Mouse (Mus musculus) kidney, postnatal 0 days (tissue): ENCODE data around the gene Pla2g3. TPM values are rescaled to one million over a fixed set of nuclear protein-coding genes. Genes with fewer than 3 reads are reported as not detected.

Experiments
- ATAC-seq: fragments of 200-750 bp; cut with Nextera tagmentation; replicated peaks from 2 replicates; pipeline ENCODE4 v1.8.0; 2017; ENCODE audit warnings: low read depth, moderate number of reproducible peaks, moderate TSS enrichment, moderate library complexity; ENCODE audit not compliant: low FRiP score
- DNase-seq: peaks from one replicate; pipeline ENCODE4 v3.0.0-alpha.2; 2016; ENCODE audit warnings: low spot score
- H3K27ac ChIP-seq: fragments of 300-500 bp; sonication (generic); 2 replicates; pipeline ENCODE4 v1.5.1; 2014; ENCODE audit warnings: mild to moderate bottlenecking
- H3K27me3 ChIP-seq: fragments of 300-500 bp; sonication (generic); 2 replicates; pipeline ENCODE4 v1.6.1; 2014; ENCODE audit warnings: low read length, mixed read lengths; ENCODE audit not compliant: insufficient read depth
- H3K36me3 ChIP-seq: fragments of 300-500 bp; sonication (generic); 2 replicates; pipeline ENCODE4 v1.6.1; 2014; ENCODE audit warnings: low read length, mixed read lengths; ENCODE audit not compliant: insufficient read depth
- H3K4me1 ChIP-seq: fragments of 300-500 bp; sonication (generic); replicated peaks from 2 replicates; pipeline ENCODE4 v1.6.1; 2014; ENCODE audit warnings: antibody characterized with exemption, low read length, mixed read lengths; ENCODE audit not compliant: insufficient read depth
- H3K4me2 ChIP-seq: fragments of 300-500 bp; sonication (generic); 2 replicates; pipeline ENCODE4 v1.6.1; 2014; ENCODE audit warnings: mild to moderate bottlenecking, low read length, moderate library complexity, mixed read lengths
- H3K4me3 ChIP-seq: fragments of 300-500 bp; sonication (generic); replicated peaks from 2 replicates; pipeline ENCODE4 v1.5.1; 2014; ENCODE audit warnings: low read depth, low read length
- H3K9ac ChIP-seq: fragments of 300-500 bp; sonication (generic); 2 replicates; pipeline ENCODE4 v1.6.1; 2014; ENCODE audit warnings: low read depth, low read length
- H3K9me3 ChIP-seq: fragments of 300-500 bp; sonication (generic); replicated peaks from 2 replicates; pipeline ENCODE4 v1.6.1; 2016; ENCODE audit warnings: low read length, inconsistent platforms, mixed read lengths
- CTCF ChIP-seq: IDR thresholded peaks from 2 replicates; pipeline ENCODE4 v1.5.1; 2016; ENCODE audit warnings: antibody characterized with exemption, low read depth, mild to moderate bottlenecking, moderate library complexity
- WGBS: fragments of 180-500 bp; shearing (Covaris S2); extraction: QIAGEN DNeasy Blood & Tissue Kit; methylation state at CpG from one replicate; pipeline ENCODE4 v1.1.7; 2014; 5-methylcytosine and 5-hydroxymethylcytosine counted together
- polyA plus RNA-seq: library from polyadenylated mRNA; unstranded; fragments of >200 nt; fragmentation: Nextera tagmentation; extraction: Ambion mirVana; gene quantifications from 2 replicates; pipeline ENCODE4 v1.2.1, GENCODE M21; 2015

Gene Pla2g3
- polyA plus RNA-seq, 1 experiment from 2014 or later = 0.25 TPM

DNA sequence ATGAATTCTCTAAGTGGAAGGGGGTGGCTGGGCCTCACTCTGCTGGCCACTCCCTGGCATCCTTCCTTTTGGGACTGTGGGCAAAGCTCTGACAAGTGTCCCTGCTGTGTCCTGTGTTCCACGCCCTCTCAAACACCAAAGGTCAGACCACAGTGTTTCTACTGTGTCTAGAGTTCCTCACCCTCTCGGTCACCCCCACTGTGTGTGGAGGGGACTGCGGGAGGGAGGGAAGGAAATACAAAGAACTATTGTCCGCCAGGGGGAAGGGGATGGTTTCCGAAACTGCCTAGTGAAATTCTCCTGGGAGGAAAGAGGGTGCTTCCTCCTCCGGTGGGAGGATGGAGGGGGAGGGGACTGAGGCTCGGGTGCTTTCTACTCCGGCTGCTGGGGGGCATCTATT lies 46.9 kb downstream of the Pla2g3 start:
- H3K36me3 ChIP-seq = peaks cover 37% of the 10 kb centered on the region
- H3K4me2 ChIP-seq = peak overlapping the region; percentile 62
- peak overlapping the region; percentile 93; the same call in 1 of the 2 replicates for H3K27ac ChIP-seq
- no peaks in the 10 kb centered on the region for H3K27me3 ChIP-seq
- H3K4me3 ChIP-seq = peak overlapping the region; percentile 31; the same call in 1 of the 2 replicates
- TF ChIP-seq CTCF = no peak
- WGBS = 14% methylated on average over 8 of the region's 8 CpGs
- H3K9me3 ChIP-seq = no peaks in the 10 kb centered on the region
- peaks cover 31% of the 10 kb centered on the region for H3K4me1 ChIP-seq
- no peak for DNase-seq
- peak overlapping the region; percentile 43 for H3K9ac ChIP-seq
- no peak for ATAC-seq

DNA sequence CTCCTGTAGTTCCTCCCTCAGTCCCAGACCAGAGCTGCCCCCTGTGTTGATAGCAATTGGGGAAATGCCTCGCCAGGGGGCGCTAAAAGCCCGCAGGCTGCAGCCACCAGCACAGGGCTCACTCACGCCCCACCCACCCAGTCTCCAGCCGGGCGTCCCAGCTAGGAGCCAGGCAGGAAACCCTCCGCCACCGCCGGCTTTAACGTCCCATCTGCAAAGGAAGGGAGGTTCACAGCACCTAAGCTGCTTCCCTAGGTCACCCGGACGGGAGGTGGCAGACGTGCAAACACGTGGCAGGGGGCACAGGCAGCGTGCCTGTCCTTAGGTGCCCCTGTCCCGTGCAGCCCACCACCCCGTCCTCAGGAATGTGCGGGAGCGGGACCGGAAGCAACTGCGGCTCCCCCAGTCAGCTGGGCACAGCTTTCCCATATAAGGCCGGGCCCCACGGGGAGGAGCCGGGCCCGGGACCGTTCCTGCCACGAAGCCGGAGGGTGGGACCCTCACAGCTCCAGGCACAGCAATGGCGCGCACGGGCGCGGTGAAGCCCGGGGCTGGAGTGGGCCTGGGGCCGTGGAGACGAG lies 47.4 kb downstream of the Pla2g3 start:
- Histone ChIP-seq H3K27me3 (no peaks in the 10 kb centered on the region), H3K9ac (peak overlapping the region; percentile 46), H3K9me3 (no peaks in the 10 kb centered on the region), H3K4me3 (peak overlapping the region; percentile 31), H3K4me1 (peaks cover 31% of the 10 kb centered on the region), H3K4me2 (peak overlapping the region; percentile 62), H3K36me3 (peaks cover 32% of the 10 kb centered on the region), H3K27ac (peak overlapping the region; percentile 93)
- ATAC-seq (peak; percentile 74), DNase-seq (peak; percentile 97)
- 1% methylated on average over 36 of the region's 36 CpGs for WGBS
- TF ChIP-seq CTCF = peak; percentile 95

DNA sequence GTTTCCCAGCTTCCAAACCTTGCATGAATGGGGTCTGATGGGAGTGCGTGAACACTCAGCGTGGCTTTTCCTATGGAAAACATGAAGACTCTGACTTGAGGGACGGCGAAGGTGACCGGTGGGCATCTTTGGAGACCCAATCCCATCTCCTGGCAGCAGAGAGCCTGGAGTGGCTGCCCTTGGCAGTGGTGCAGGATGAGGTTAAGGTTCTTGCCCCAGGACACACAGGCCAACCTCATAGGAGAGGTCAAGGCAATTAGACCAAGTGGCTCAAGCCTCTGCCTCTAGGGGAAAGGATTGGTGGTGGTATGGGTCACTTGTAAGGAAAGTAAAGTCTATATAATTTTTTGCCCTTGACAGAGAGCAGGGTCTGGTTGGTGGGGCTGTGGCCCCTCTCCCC lies 48.0 kb downstream of the Pla2g3 start:
- ATAC-seq (no peak), DNase-seq (no peak)
- H3K27me3 ChIP-seq = no peaks in the 10 kb centered on the region
- 31% methylated on average over 5 of the region's 5 CpGs for WGBS
- H3K4me3 ChIP-seq = peak overlapping the region; percentile 31
- H3K4me2 ChIP-seq = peak overlapping the region; percentile 62
- H3K9ac ChIP-seq = peak overlapping the region; percentile 46
- H3K36me3 ChIP-seq = peaks cover 27% of the 10 kb centered on the region
- H3K9me3 ChIP-seq = no peaks in the 10 kb centered on the region
- H3K4me1 ChIP-seq = peaks cover 31% of the 10 kb centered on the region
- H3K27ac ChIP-seq = peak overlapping the region; percentile 93
- no peak for TF ChIP-seq CTCF

DNA sequence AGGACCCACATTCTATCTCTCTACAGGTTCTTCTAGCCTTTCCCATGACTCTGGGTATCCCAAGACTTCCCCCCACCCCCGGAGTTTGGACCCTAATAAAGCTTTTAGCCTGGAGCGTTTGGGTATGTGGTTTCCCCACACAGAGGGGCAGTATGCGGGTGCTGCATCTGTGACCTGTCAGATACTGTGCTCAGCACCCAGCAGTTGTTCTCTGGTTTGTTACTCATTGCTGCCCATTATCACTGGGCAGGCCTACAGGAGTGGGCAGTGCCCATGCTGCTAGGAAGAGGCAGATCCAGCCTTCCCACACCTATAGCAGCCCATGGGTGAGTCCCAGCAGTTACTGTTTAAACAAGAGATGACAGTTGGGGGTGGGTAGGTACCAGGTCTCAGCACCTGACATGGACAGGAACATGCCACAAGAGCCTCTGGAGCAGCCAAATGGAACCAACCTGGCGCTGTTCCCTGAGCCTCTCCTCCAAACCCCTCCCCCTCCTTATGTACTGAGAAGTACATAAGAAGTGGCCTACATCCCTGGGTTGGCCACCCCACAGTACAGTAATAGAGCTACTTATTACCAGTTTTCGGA lies 48.8 kb downstream of the Pla2g3 start:
- peak; percentile 74 for ATAC-seq
- peak overlapping the region; percentile 62 for H3K4me2 ChIP-seq
- H3K4me1 ChIP-seq = peaks cover 31% of the 10 kb centered on the region
- peak overlapping the region; percentile 67; the same call in 1 of the 2 replicates for H3K4me3 ChIP-seq
- 60% methylated on average over 5 of the region's 5 CpGs for WGBS
- H3K9me3 ChIP-seq = no peaks in the 10 kb centered on the region
- H3K27me3 ChIP-seq = no peaks in the 10 kb centered on the region
- peaks cover 19% of the 10 kb centered on the region for H3K36me3 ChIP-seq
- TF ChIP-seq CTCF = no peak
- DNase-seq = peak; percentile 67
- peak overlapping the region; percentile 93 for H3K27ac ChIP-seq
- H3K9ac ChIP-seq = peak overlapping the region; percentile 24; the same call in 1 of the 2 replicates

DNA sequence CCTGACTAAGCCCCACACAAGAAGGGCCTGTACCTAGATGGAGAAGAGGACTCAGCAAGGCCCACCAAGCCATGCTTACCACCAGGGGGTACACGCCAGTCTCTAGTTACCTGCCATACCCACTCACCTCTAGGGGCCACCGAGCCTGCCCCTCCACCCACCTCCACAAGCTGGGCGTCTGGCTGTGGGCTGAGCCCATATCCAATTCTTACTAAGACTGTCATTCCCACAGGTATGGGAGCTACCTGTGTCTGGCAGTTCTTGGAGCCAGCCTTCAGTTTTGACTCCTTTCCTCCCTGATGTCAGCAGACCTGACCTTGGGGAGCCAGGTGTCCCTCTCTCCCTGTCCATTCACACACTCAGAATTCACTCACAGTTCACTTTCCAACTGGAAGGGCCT lies 49.6 kb downstream of the Pla2g3 start:
- Histone ChIP-seq H3K27ac (peak overlapping the region; percentile 93), H3K4me2 (peak overlapping the region; percentile 62), H3K9me3 (no peaks in the 10 kb centered on the region), H3K4me3 (peak overlapping the region; percentile 67), H3K27me3 (no peaks in the 10 kb centered on the region), H3K36me3 (peaks cover 10% of the 10 kb centered on the region; the same call in 1 of the 2 replicates), H3K4me1 (peaks cover 31% of the 10 kb centered on the region), H3K9ac (peak overlapping the region; percentile 83)
- DNase-seq = no peak
- ATAC-seq = no peak
- 73% methylated on average over 3 of the region's 3 CpGs for WGBS
- peak; percentile 14; the same call in 1 of the 2 replicates for TF ChIP-seq CTCF

DNA sequence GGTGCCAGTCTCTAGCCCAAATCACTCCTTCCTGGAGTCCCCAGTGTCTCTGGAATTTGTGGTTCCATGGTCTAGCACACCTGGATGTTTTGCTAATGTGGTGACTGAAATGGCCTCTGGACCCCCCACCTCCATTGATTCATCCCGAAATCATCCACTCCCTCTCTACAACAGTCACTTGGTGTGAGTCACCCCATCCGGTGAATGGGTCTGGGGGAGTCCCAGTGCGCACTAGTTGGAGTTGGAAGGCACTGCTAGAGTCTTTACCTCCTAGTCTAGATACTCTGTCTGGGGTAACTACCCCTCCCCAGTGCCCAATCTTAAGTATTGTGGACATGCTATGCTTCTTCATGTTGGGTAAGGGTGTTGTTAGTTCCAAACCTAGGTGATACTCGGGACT lies 50.3 kb downstream of the Pla2g3 start:
- no peak for DNase-seq
- peak overlapping the region; percentile 67 for H3K4me3 ChIP-seq
- peak overlapping the region; percentile 83 for H3K9ac ChIP-seq
- H3K27ac ChIP-seq = peak overlapping the region; percentile 93
- 51% methylated on average over 4 of the region's 4 CpGs for WGBS
- H3K9me3 ChIP-seq = no peaks in the 10 kb centered on the region
- peaks cover 31% of the 10 kb centered on the region for H3K4me1 ChIP-seq
- TF ChIP-seq CTCF = no peak
- H3K36me3 ChIP-seq = 0 out of 2 replicates have a peak, but pooled peaks cover 5% of the 10 kb centered on the region
- no peak for ATAC-seq
- H3K27me3 ChIP-seq = no peaks in the 10 kb centered on the region
- H3K4me2 ChIP-seq = peak overlapping the region; percentile 62
